Mouse (Mus musculus) kidney, adult 10 weeks (tissue): ENCODE results near the gene Tnfaip3. TPM values are rescaled to one million over a fixed set of nuclear protein-coding genes. Genes with fewer than 3 reads are reported as not detected.

ENCODE experiments used
- polyA plus RNA-seq: library from polyadenylated mRNA; stranded (reverse); fragments of 350-450 nt; fragmentation: Illumina TruSeq; extraction: RNeasy Lipid Tissue Mini Kit (QIAGEN cat#74804); gene quantifications from one replicate; pipeline ENCODE4 v1.2.3, GENCODE M21; 2014; ENCODE audit warnings: low read depth, low replicate concordance

Gene Tnfaip3
- polyA plus RNA-seq, result 2.5 TPM

GRCm38 (mm10) chr10:19015257-19015862 is at the start of gene Tnfaip3:
Tnfaip3 (minus strand) TSS chr10:19015657.

Other genes with a start within 250 kb of the Tnfaip3 start
- not detected for gene Gm4922, start 228.9 kb downstream of the Tnfaip3 start, polyA plus RNA-seq
- 147 TPM for gene Perp, start 170.6 kb downstream of the Tnfaip3 start, polyA plus RNA-seq